Mouse (Mus musculus) layer of hippocampus, postnatal 25 days (tissue): ENCODE data around the gene Ifnl2. TPM values are rescaled to one million over a fixed set of nuclear protein-coding genes. Genes with fewer than 3 reads are reported as not detected.

Experiments used
- DNase-seq, 2 experiments: peaks; one replicate each; pipeline ENCODE4 v3.0.0; 2022; ENCODE audit warnings: mixed read lengths in 2 of 2, low spot score in 1 of 2; ENCODE audit errors: extremely low spot score in 1 of 2
- total RNA-seq, 2 experiments: library from RNA; stranded (reverse); gene quantifications; 2 replicates each; pipeline ENCODE4 v1.2.3; 2021

Gene Ifnl2
- total RNA-seq, 2 experiments from 2014 or later = not detected

GRCm38 (mm10) chr7:28492310-28492709 is 17.9 kb downstream of the Ifnl2 start:
- no peak for DNase-seq

- DNase-seq = no peak
These were observed 19.4 kb downstream of the Ifnl2 start for GRCm38 (mm10) chr7:28490903-28491302.

GRCm38 (mm10) chr7:28490410-28490809 is 19.8 kb downstream of the Ifnl2 start:
- DNase-seq = peak in 1 of 2 experiments; percentile 39

- DNase-seq = no peak
These were observed 22.2 kb downstream of the Ifnl2 start for GRCm38 (mm10) chr7:28488030-28488491.

GRCm38 (mm10) chr7:28484192-28484591 is 26.1 kb downstream of the Ifnl2 start:
- no peak for DNase-seq

GRCm38 (mm10) chr7:28482854-28483253 is 27.4 kb downstream of the Ifnl2 start:
- no peak for DNase-seq

GRCm38 (mm10) chr7:28478854-28479253 is 31.4 kb downstream of the Ifnl2 start:
- DNase-seq = no peak

- DNase-seq = no peak
These were observed 32.9 kb downstream of the Ifnl2 start for GRCm38 (mm10) chr7:28477363-28477762.

- no peak for DNase-seq
These were observed 34.1 kb downstream of the Ifnl2 start for GRCm38 (mm10) chr7:28476191-28476590.

GRCm38 (mm10) chr7:28467213-28467751 is 43.0 kb downstream of the Ifnl2 start:
- DNase-seq = no peak

GRCm38 (mm10) chr7:28466721-28467212 is 43.5 kb downstream of the Ifnl2 start:
- no peak for DNase-seq

GRCm38 (mm10) chr7:28464416-28465212 is 45.6 kb downstream of the Ifnl2 start:
- peak; percentile 64 to 74 for DNase-seq

- DNase-seq = no peak
These were observed 47.5 kb downstream of the Ifnl2 start for GRCm38 (mm10) chr7:28462769-28463168.

- no peak for DNase-seq
These were observed 49.9 kb downstream of the Ifnl2 start for GRCm38 (mm10) chr7:28460361-28460760.

Other genes with a start within 250 kb of the Ifnl2 start
- gene Eid2, start 242.6 kb downstream of the Ifnl2 start, total RNA-seq = 10 to 100 TPM; 53.5 to 62.9 TPM
- 10 to 100 TPM; 35.6 to 39.2 TPM for gene Eid2b, start 232.7 kb downstream of the Ifnl2 start, total RNA-seq
- gene Selenov, start 219.3 kb downstream of the Ifnl2 start, total RNA-seq = under 1 TPM; 0.27 to 0.38 TPM
- 1 to 10 TPM; 2.5 to 3.0 TPM for gene Dll3, start 208.2 kb downstream of the Ifnl2 start, total RNA-seq
- gene Timm50, start 198.4 kb downstream of the Ifnl2 start, total RNA-seq = 10 to 100 TPM; 37.7 to 47.0 TPM
- gene Supt5, start 171.7 kb downstream of the Ifnl2 start, total RNA-seq = 100 to 1,000 TPM; 108 to 124 TPM
- gene Rps16, start 159.8 kb downstream of the Ifnl2 start, total RNA-seq = 100 to 1,000 TPM; 431 to 496 TPM
- 1 to 10 TPM; 6.2 to 8.9 TPM for gene Plekhg2, start 137.9 kb downstream of the Ifnl2 start, total RNA-seq
- 1 to 10 TPM; 2.7 to 2.8 TPM for gene Zfp36, start 130.2 kb downstream of the Ifnl2 start, total RNA-seq
- 10 to 100 TPM; 19.3 to 22.0 TPM for gene Med29, start 117.7 kb downstream of the Ifnl2 start, total RNA-seq
- gene Paf1, start 117.5 kb downstream of the Ifnl2 start, total RNA-seq = 10 to 100 TPM; 63.0 to 69.3 TPM
- 1 to 10 TPM; 1.3 to 2.3 TPM for gene Gmfg, start 73.0 kb downstream of the Ifnl2 start, total RNA-seq
- gene Lrfn1, start 58.5 kb downstream of the Ifnl2 start, total RNA-seq = 10 to 100 TPM; 74.1 to 76.7 TPM
- gene Ifnl3, start 12.4 kb upstream of the Ifnl2 start, total RNA-seq = not detected
- not detected for gene Sycn, start 30.4 kb upstream of the Ifnl2 start, total RNA-seq
- gene Nccrp1, start 36.8 kb upstream of the Ifnl2 start, total RNA-seq = under 1 TPM; 0.40 to 0.57 TPM
- gene Samd4b, start 87.7 kb upstream of the Ifnl2 start, total RNA-seq = 10 to 100 TPM; 70.1 to 71.0 TPM
- gene Pak4, start 87.7 kb upstream of the Ifnl2 start, total RNA-seq = 10 to 100 TPM; 13.4 to 14.8 TPM
- gene Acp7, start 120.9 kb upstream of the Ifnl2 start, total RNA-seq = 1 to 10 TPM; 1.6 to 2.0 TPM
- 10 to 100 TPM; 17.9 to 21.6 TPM for gene Fbxo27, start 182.4 kb upstream of the Ifnl2 start, total RNA-seq
- gene Fbxo17, start 206.3 kb upstream of the Ifnl2 start, total RNA-seq = 1 to 10 TPM; 1.1 to 2.2 TPM
- 10 to 100 TPM; 62.4 to 70.0 TPM for gene Mrps12, start 231.4 kb upstream of the Ifnl2 start, total RNA-seq
- 10 to 100 TPM; 12.4 to 15.6 TPM for gene Sars2, start 231.5 kb upstream of the Ifnl2 start, total RNA-seq
- gene Ccer2, start 245.7 kb upstream of the Ifnl2 start, total RNA-seq = under 1 TPM; 0.42 to 0.47 TPM